Mouse (Mus musculus): ENCODE results near the gene Mkrn1.
"Not testable (repeated sequence)": the region's sequence is repeated elsewhere in the genome, so short reads cannot be mapped to it uniquely, and the experiment has no call there.

The Mkrn1 gene

GRCm38 (mm10) chr6:39419851-39420721 lies at the start of gene Mkrn1:
Gene Mkrn1, minus strand, starts transcription at chr6:39420462.
- DNase-seq (ENCODE audit: low spot score in 2 of 2): peak; percentile 71 to 72

GRCm38 (mm10) chr6:39469427-39469826 lies 49.2 kb upstream of the Mkrn1 start:
- no peak for DNase-seq (ENCODE audit: low spot score in 2 of 2)

- DNase-seq (ENCODE audit: low spot score in 2 of 2): peak; percentile 25 to 81
Measured at GRCm38 (mm10) chr6:39462621-39463538, 42.6 kb upstream of the Mkrn1 start.

GRCm38 (mm10) chr6:39460040-39460439 lies 39.8 kb upstream of the Mkrn1 start:
- DNase-seq (ENCODE audit: low spot score in 2 of 2): peak in 1 of 2 experiments; percentile 29

GRCm38 (mm10) chr6:39455339-39456160 lies 35.3 kb upstream of the Mkrn1 start:
- no peak for DNase-seq (ENCODE audit: low spot score in 2 of 2)

GRCm38 (mm10) chr6:39454616-39455015 lies 34.4 kb upstream of the Mkrn1 start:
- DNase-seq (ENCODE audit: low spot score in 2 of 2): no peak

GRCm38 (mm10) chr6:39453564-39453963 lies 33.3 kb upstream of the Mkrn1 start:
- no peak for DNase-seq (ENCODE audit: low spot score in 2 of 2)

GRCm38 (mm10) chr6:39451033-39451432 lies 30.8 kb upstream of the Mkrn1 start:
- no peak for DNase-seq (ENCODE audit: low spot score in 2 of 2)

GRCm38 (mm10) chr6:39450580-39450979 lies 30.3 kb upstream of the Mkrn1 start:
- DNase-seq (ENCODE audit: low spot score in 2 of 2): no peak

- no peak for DNase-seq (ENCODE audit: low spot score in 2 of 2)
Measured at GRCm38 (mm10) chr6:39447429-39448185, 27.3 kb upstream of the Mkrn1 start.

- DNase-seq (ENCODE audit: low spot score in 2 of 2): no peak
Measured at GRCm38 (mm10) chr6:39445801-39446572, 25.7 kb upstream of the Mkrn1 start.

- DNase-seq (ENCODE audit: low spot score in 2 of 2): no peak
Measured at GRCm38 (mm10) chr6:39442786-39443287, 22.6 kb upstream of the Mkrn1 start.

GRCm38 (mm10) chr6:39440207-39440606 lies 19.9 kb upstream of the Mkrn1 start:
- no peak for DNase-seq (ENCODE audit: low spot score in 2 of 2)

- DNase-seq (ENCODE audit: low spot score in 2 of 2): not testable (repeated sequence)
Measured at GRCm38 (mm10) chr6:39437519-39437918, 17.3 kb upstream of the Mkrn1 start.

GRCm38 (mm10) chr6:39435875-39436274 lies 15.6 kb upstream of the Mkrn1 start:
- no peak for DNase-seq (ENCODE audit: low spot score in 2 of 2)

GRCm38 (mm10) chr6:39434886-39435492 lies 14.7 kb upstream of the Mkrn1 start:
- DNase-seq (ENCODE audit: low spot score in 2 of 2): no peak

GRCm38 (mm10) chr6:39434111-39434885 lies 14.0 kb upstream of the Mkrn1 start:
- DNase-seq (ENCODE audit: low spot score in 2 of 2): no peak

- no peak for DNase-seq (ENCODE audit: low spot score in 2 of 2)
Measured at GRCm38 (mm10) chr6:39433701-39434100, 13.4 kb upstream of the Mkrn1 start.

- DNase-seq (ENCODE audit: low spot score in 2 of 2): no peak
Measured at GRCm38 (mm10) chr6:39433174-39433573, 12.9 kb upstream of the Mkrn1 start.
